Mouse (Mus musculus) embryonic stem cell, embryonic (primary cell): ENCODE measurements around the gene Dexi.

Source experiments
- CTCF ChIA-PET, 4 experiments: fragments of 300-600 bp in 2 of 4; fragments of 350-600 bp in 2 of 4; sonication (Branson Sonifier 250); formaldehyde crosslinking; loops; one replicate each; lab custom pipeline; 2022; ENCODE audit warnings: inconsistent platforms in 2 of 4; lab: Charles Lee
- POLR2A ChIA-PET, 4 experiments: fragments of 300-600 bp in 2 of 4; fragments of 350-600 bp in 2 of 4; sonication (Branson Sonifier 250); formaldehyde crosslinking; loops; one replicate each; lab custom pipeline; 2022; ENCODE audit warnings: antibody characterized with exemption in 4 of 4, inconsistent platforms in 1 of 4; lab: Charles Lee

Dexi gene

GRCm38 (mm10) chr16:10542698-10543365 is at the start of gene Dexi:
Gene Dexi, minus strand, starts transcription at chr16:10543054.
- POLR2A ChIA-PET, result interaction anchor here in 3 of 4 experiments (0.6 to 5.3 kb wide), 68 partner anchors 8 to 1679 kb away, joined by 3 to 63 read pairs (median 4); partner anchors contain the start of genes Nubp1 (in 2 of the 3), Tvp23a (in 2 of the 3), Atf7ip2 (in 1 of the 3) and Emp2 (in 1 of the 3)
- CTCF ChIA-PET, result interaction anchor here (0.6 to 2.1 kb wide), 16 partner anchors 10 to 304 kb away, joined by 3 to 15 read pairs (median 3); partner anchors contain the start of gene Socs1 (in 1 of the 4)

- CTCF ChIA-PET, result interaction anchor here in 3 of 4 experiments (0.6 to 1.5 kb wide), 4 partner anchors 157 to 565 kb away, joined by 3 to 5 read pairs (median 3); partner anchors contain the start of gene Prm3 (in 1 of the 3)
- POLR2A ChIA-PET, result interaction anchor here in 1 of 4 experiments (0.6 kb wide), 1 partner anchor 470 kb away, joined by 3 read pairs; no protein-coding TSS in a partner anchor
Measured at GRCm38 (mm10) chr16:10586546-10586945, 43.7 kb upstream of the Dexi start.

- POLR2A ChIA-PET, result interaction anchor here in 1 of 4 experiments (0.9 kb wide), 1 partner anchor 278 kb away, joined by 3 read pairs; no protein-coding TSS in a partner anchor
- CTCF ChIA-PET, result no interaction called here
Measured at GRCm38 (mm10) chr16:10585165-10585564, 42.3 kb upstream of the Dexi start.

- POLR2A ChIA-PET, result no interaction called here
- CTCF ChIA-PET, result no interaction called here
Measured at GRCm38 (mm10) chr16:10581234-10581898, 38.5 kb upstream of the Dexi start.

DNA sequence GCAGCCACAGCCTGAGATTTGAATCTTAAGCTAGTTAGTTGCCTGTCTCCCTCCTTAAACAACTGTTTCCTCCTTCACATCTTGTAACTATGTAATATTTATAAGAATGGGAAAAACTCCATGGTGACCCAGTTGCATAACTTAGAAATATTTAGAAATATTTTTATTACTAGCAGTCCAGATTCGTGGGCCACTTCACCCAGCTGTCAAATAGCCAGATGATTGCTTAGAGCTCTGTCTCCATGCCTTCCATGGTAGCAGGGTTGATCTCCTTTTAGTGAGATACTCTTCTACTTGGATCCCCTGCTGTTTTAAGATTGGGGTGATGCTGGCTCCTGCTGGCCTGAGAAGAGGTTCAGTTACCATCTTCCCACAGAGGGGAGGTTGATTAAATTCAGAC is 35.5 kb upstream of the Dexi start:
- CTCF ChIA-PET, result interaction anchor here in 1 of 4 experiments (1.2 to 1.4 kb wide), 2 partner anchors 13 to 62 kb away, joined by 3 read pairs; no protein-coding TSS in a partner anchor
- POLR2A ChIA-PET, result no interaction called here

GRCm38 (mm10) chr16:10577548-10577947 is 34.7 kb upstream of the Dexi start:
- CTCF ChIA-PET, result interaction anchor here in 2 of 4 experiments (1.0 to 1.4 kb wide), 3 partner anchors 12 to 296 kb away, joined by 3 read pairs; no protein-coding TSS in a partner anchor
- POLR2A ChIA-PET, result interaction anchor here in 1 of 4 experiments (1.3 kb wide), 1 partner anchor 13 kb away, joined by 3 read pairs; no protein-coding TSS in a partner anchor

GRCm38 (mm10) chr16:10575915-10576314 is 33.1 kb upstream of the Dexi start:
- CTCF ChIA-PET, result interaction anchor here in 2 of 4 experiments (0.7 to 1.4 kb wide), 2 partner anchors 10 to 210 kb away, joined by 3 to 4 read pairs; no protein-coding TSS in a partner anchor
- POLR2A ChIA-PET, result interaction anchor here in 2 of 4 experiments (0.5 kb wide), 2 partner anchors 188 to 200 kb away, joined by 3 to 6 read pairs; no protein-coding TSS in a partner anchor

GRCm38 (mm10) chr16:10574936-10575335 is 32.1 kb upstream of the Dexi start:
- POLR2A ChIA-PET, result interaction anchor here in 1 of 4 experiments (0.9 kb wide), 1 partner anchor 124 kb away, joined by 3 read pairs; no protein-coding TSS in a partner anchor
- CTCF ChIA-PET, result interaction anchor here in 1 of 4 experiments (0.8 kb wide), 1 partner anchor 169 kb away, joined by 3 read pairs; no protein-coding TSS in a partner anchor

DNA sequence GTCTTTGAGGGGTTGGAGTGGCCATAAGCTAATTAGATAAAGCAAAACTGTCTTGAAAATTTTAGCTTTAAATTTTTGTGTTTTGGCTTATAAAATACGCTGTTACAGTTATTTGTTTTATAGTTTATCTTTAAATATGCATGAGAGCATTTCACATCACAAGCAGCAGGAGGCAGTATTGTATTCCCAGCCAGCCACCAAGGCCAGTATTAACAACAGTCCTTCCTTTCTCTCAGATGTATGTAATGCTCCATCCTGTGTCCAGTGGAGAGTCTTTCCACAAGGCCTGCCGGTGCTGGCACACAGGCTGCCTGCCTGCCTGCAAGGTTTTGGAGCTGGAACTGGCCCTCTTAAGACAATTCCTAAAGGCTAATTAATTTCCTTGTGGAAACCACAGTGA is 29.0 kb upstream of the Dexi start:
- POLR2A ChIA-PET, result interaction anchor here in 3 of 4 experiments (0.6 to 1.7 kb wide), 6 partner anchors 51 to 276 kb away, joined by 3 to 4 read pairs (median 3); partner anchors contain the start of gene Tnp2 (in 1 of the 3)
- CTCF ChIA-PET, result interaction anchor here (0.6 to 3.2 kb wide), 20 partner anchors 49 to 571 kb away, joined by 3 to 13 read pairs (median 3); partner anchors contain the start of genes Socs1 (in 1 of the 4) and Tnp2 (in 1 of the 4)

DNA sequence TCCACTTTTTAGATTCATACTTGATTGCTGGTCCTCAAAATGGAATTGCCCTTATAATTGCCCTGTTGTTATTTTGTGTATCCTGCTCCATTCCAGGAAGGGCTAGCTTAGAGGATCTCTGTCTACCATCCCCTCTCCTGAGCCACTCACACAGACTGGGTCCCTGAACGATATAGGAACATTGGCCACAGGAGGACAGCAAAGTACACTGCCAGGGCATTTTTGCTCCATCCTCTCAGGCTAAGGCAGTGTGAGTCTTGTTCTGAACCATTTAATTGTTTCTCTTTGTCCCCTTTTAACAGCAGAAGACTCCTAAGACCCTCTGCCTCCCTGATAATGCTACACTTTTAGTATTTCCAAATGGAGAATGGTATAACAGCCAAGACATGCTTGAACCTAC is 27.9 kb upstream of the Dexi start:
- CTCF ChIA-PET, result interaction anchor here in 3 of 4 experiments (0.6 to 3.2 kb wide), 8 partner anchors 69 to 295 kb away, joined by 3 to 13 read pairs (median 5); partner anchors contain the start of gene Tnp2 (in 1 of the 3)
- POLR2A ChIA-PET, result interaction anchor here in 2 of 4 experiments (1.3 to 1.7 kb wide), 2 partner anchors 52 to 216 kb away, joined by 4 read pairs; no protein-coding TSS in a partner anchor

DNA sequence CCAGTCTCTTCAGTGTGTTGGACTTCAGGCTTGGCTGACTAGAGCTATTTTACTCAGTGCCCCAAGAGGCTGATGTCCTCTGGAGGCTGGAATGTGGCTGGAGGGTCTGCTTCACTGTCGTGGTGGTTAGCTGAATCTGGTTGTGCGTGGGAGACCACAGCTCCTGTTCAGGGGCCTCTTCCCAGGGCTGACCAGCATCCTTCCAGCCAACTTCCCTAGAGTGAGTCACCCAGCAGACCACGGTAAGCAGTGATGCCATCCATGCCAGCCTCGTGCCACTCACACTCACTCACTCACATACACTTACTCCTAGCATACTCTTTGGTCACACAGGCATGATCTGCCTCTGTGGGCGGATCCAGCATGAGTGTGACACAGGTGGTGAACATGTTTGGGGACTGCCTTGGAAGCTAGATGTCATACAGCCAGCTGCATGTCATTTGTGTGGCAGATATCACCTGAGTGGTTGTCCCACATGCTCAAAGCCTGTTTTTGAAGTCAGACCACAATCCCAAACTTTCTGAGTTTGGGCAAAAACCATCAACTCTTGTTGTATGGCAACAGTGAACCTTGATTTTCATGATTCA is 27.0 kb upstream of the Dexi start:
- ChIA-PET POLR2A (interaction anchor here in 3 of 4 experiments (0.6 to 1.6 kb wide), 4 partner anchors 27 to 216 kb away, joined by 3 to 7 read pairs (median 5); partner anchors contain the start of gene Dexi (in 1 of the 3)), CTCF (interaction anchor here (0.5 to 3.2 kb wide), 13 partner anchors 70 to 470 kb away, joined by 3 to 13 read pairs (median 3); partner anchors contain the start of genes Socs1 (in 1 of the 4) and Tnp2 (in 1 of the 4))

GRCm38 (mm10) chr16:10567153-10567552 is 24.3 kb upstream of the Dexi start:
- ChIA-PET CTCF (interaction anchor here in 1 of 4 experiments (0.9 kb wide), 1 partner anchor 219 kb away, joined by 3 read pairs; no protein-coding TSS in a partner anchor), POLR2A (no interaction called here)

DNA sequence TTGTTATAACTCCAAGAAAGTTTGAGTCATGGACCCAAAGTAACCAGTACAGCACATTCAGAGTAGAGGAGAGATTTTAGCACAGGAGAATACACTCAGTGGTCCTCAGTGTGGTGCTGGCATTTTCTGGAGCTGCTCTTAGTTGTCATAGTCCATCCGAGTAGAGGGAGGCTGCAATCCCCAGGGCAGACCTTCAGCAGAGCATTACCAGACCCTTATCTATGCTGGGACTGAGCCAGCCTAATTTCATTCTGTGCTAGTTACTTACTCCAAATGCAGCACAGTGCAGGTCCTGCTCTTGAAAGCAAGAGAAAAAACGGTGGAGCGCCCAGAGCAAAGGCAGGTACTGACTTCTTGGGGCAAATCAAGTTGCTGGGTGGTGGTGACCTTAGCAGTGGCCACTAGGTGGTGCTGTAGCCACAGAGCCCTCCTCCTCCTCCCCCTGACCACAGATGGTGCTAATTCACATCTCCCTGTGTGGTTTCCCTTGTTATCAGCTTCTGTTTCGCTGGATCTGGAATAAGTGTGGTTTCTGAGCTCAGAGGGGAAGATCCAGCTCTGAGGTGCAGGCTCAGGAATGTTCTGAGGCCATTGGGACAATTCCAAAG is 22.5 kb upstream of the Dexi start:
- CTCF ChIA-PET, result interaction anchor here (0.5 to 2.8 kb wide), 22 partner anchors 8 to 469 kb away, joined by 3 to 12 read pairs (median 4); partner anchors contain the start of genes Socs1 (in 1 of the 4) and Tnp2 (in 1 of the 4)
- POLR2A ChIA-PET, result interaction anchor here (0.6 to 1.4 kb wide), 6 partner anchors 11 to 284 kb away, joined by 3 to 6 read pairs (median 3); no protein-coding TSS in a partner anchor

DNA sequence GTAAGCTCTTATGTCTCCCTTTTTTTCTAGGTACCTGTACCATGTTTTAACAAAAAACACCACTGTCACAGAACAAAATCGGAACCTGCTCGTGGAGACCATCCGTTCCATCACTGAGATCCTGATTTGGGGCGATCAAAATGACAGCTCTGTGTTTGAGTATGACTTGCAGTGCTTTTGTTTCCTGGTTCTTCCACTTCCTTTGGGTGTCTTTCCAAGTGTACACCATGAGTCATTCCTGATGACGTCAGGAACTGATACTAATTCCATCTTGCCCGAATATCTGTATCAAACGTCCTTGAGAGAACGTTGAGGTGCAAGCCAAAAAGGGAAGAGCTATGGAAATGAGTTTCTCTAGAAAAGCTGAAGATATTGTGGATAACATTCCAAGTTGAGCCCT is 17.1 kb upstream of the Dexi start:
- ChIA-PET CTCF (interaction anchor here in 1 of 4 experiments (0.8 kb wide), 1 partner anchor 165 kb away, joined by 3 read pairs; no protein-coding TSS in a partner anchor), POLR2A (interaction anchor here in 1 of 4 experiments (0.8 kb wide), 1 partner anchor 146 kb away, joined by 3 read pairs; no protein-coding TSS in a partner anchor)

GRCm38 (mm10) chr16:10553858-10554257 is 11.0 kb upstream of the Dexi start:
- CTCF ChIA-PET, result no interaction called here
- POLR2A ChIA-PET, result interaction anchor here in 2 of 4 experiments (0.7 to 1.8 kb wide), 2 partner anchors 12 to 36 kb away, joined by 3 to 6 read pairs; no protein-coding TSS in a partner anchor

GRCm38 (mm10) chr16:10551592-10551991 is 8.7 kb upstream of the Dexi start:
- POLR2A ChIA-PET, result interaction anchor here in 3 of 4 experiments (1.0 to 2.2 kb wide), 4 partner anchors 9 to 22 kb away, joined by 3 to 5 read pairs (median 4); partner anchors contain the start of gene Dexi (in 3 of the 3)
- CTCF ChIA-PET, result interaction anchor here in 2 of 4 experiments (0.6 to 1.0 kb wide), 2 partner anchors 234 to 396 kb away, joined by 3 to 8 read pairs; partner anchors contain the start of gene Socs1 (in 1 of the 2)
